Mouse (Mus musculus) cerebellum, adult 2 months (tissue): Measurements from ENCODE around the gene Dnajc13.

ENCODE experiments used
- CTCF ChIP-seq: fragments of 200-500 bp; IDR thresholded peaks from 2 replicates; pipeline ENCODE4 v1.5.1; 2011; ENCODE audit warnings: low read depth, mild to moderate bottlenecking, control low read depth, low read length, moderate library complexity, borderline replicate concordance; ENCODE audit not compliant: insufficient read depth
- POLR2A ChIP-seq: fragments of 200-500 bp; IDR thresholded peaks from 2 replicates; pipeline ENCODE4 v1.6.1; 2011; ENCODE audit warnings: low read length, control low read depth, borderline replicate concordance; ENCODE audit not compliant: insufficient read depth

- TF ChIP-seq CTCF, result no peak
- TF ChIP-seq POLR2A, result no peak
These were observed 27.0 kb downstream of the Dnajc13 start for GRCm38 (mm10) chr9:104235751-104236150.
